Mouse (Mus musculus) heart, embryonic 16.5 days (tissue): ENCODE data around the gene Ifitm1. TPM values are rescaled to one million over a fixed set of nuclear protein-coding genes. Genes with fewer than 3 reads are reported as not detected.

Experiments used
- ATAC-seq: fragments of 200-750 bp; cut with Nextera tagmentation; replicated peaks from 2 replicates; pipeline ENCODE4 v1.8.0; 2017; ENCODE audit warnings: moderate number of reproducible peaks; ENCODE audit not compliant: insufficient read depth, low FRiP score; ENCODE audit errors: extremely low read depth
- H3K27ac ChIP-seq: fragments of 300-500 bp; sonication (generic); 2 replicates; pipeline ENCODE4 v1.5.1; 2014; ENCODE audit warnings: mild to moderate bottlenecking, low read length, control low read depth, moderate library complexity
- H3K27me3 ChIP-seq: fragments of 300-500 bp; sonication (generic); 2 replicates; pipeline ENCODE4 v1.6.1; 2014; ENCODE audit warnings: low read length, mixed read lengths; ENCODE audit not compliant: control insufficient read depth, insufficient read depth
- H3K36me3 ChIP-seq: fragments of 300-500 bp; sonication (generic); 2 replicates; pipeline ENCODE4 v1.6.1; 2014; ENCODE audit not compliant: control insufficient read depth, insufficient read depth
- H3K4me1 ChIP-seq: fragments of 300-500 bp; sonication (generic); 2 replicates; pipeline ENCODE4 v1.6.1; 2014; ENCODE audit warnings: low read length, mixed read lengths; ENCODE audit not compliant: control insufficient read depth, insufficient read depth
- H3K4me2 ChIP-seq: fragments of 300-500 bp; sonication (generic); 2 replicates; pipeline ENCODE4 v1.6.1; 2014; ENCODE audit warnings: low read depth, mild to moderate bottlenecking, control low read depth, low read length
- H3K4me3 ChIP-seq: fragments of 300-500 bp; sonication (generic); 2 replicates; pipeline ENCODE4 v1.5.1; 2014; ENCODE audit warnings: mild to moderate bottlenecking, control low read depth, low read length
- H3K9ac ChIP-seq: fragments of 300-500 bp; sonication (generic); 2 replicates; pipeline ENCODE4 v1.6.1; 2014; ENCODE audit warnings: low read length, control low read depth
- H3K9me3 ChIP-seq: fragments of 300-500 bp; sonication (generic); replicated peaks from 2 replicates; pipeline ENCODE4 v1.6.1; 2016; ENCODE audit warnings: low read length; ENCODE audit not compliant: control insufficient read depth
- WGBS: fragments of 180-500 bp; shearing (Covaris S2); extraction: QIAGEN DNeasy Blood & Tissue Kit; methylation state at CpG from one replicate; pipeline ENCODE4 v1.1.7; 2014; 5-methylcytosine and 5-hydroxymethylcytosine counted together
- polyA plus RNA-seq: library from polyadenylated mRNA; unstranded; fragments of >200 nt; fragmentation: Nextera tagmentation; extraction: Ambion mirVana; gene quantifications from 2 replicates; pipeline ENCODE4 v1.2.1, GENCODE M21; 2015

Ifitm1 gene
- polyA plus RNA-seq, 1 experiment from 2014 or later = 34.8 TPM

- no peak for ATAC-seq
- peak overlapping the region; percentile 81 for H3K9ac ChIP-seq
- WGBS = 55% methylated on average over 15 of the region's 15 CpGs
- peak overlapping the region; percentile 69 for H3K27ac ChIP-seq
- H3K4me1 ChIP-seq = peaks cover 32% of the 10 kb centered on the region
- H3K36me3 ChIP-seq = no peaks in the 10 kb centered on the region
- H3K9me3 ChIP-seq = no peaks in the 10 kb centered on the region
- H3K27me3 ChIP-seq = peaks cover 3% of the 10 kb centered on the region
- peak overlapping the region; percentile 82 for H3K4me2 ChIP-seq
- peak overlapping the region; percentile 69 for H3K4me3 ChIP-seq
Observed at GRCm38 (mm10) chr7:140953800-140954732, 13.0 kb upstream of the Ifitm1 start.

GRCm38 (mm10) chr7:140954733-140955071 is 12.3 kb upstream of the Ifitm1 start:
- ATAC-seq = no peak
- Histone ChIP-seq H3K36me3 (no peaks in the 10 kb centered on the region), H3K4me2 (peak overlapping the region; percentile 82), H3K27ac (peak overlapping the region; percentile 86), H3K4me3 (peak overlapping the region; percentile 69), H3K4me1 (peaks cover 32% of the 10 kb centered on the region), H3K9ac (peak overlapping the region; percentile 81), H3K9me3 (no peaks in the 10 kb centered on the region), H3K27me3 (peaks cover 3% of the 10 kb centered on the region)
- WGBS = 7% methylated on average over 9 of the region's 9 CpGs

- Histone ChIP-seq H3K9ac (peak overlapping the region; percentile 81), H3K4me3 (peak overlapping the region; percentile 69), H3K27me3 (peaks cover 3% of the 10 kb centered on the region), H3K4me2 (peak overlapping the region; percentile 82), H3K9me3 (no peaks in the 10 kb centered on the region), H3K27ac (peak overlapping the region; percentile 86), H3K36me3 (no peaks in the 10 kb centered on the region), H3K4me1 (peaks cover 30% of the 10 kb centered on the region)
- WGBS = 2% methylated on average over 17 of the region's 17 CpGs
- ATAC-seq = no peak
Observed at GRCm38 (mm10) chr7:140955342-140955741, 11.7 kb upstream of the Ifitm1 start.

GRCm38 (mm10) chr7:140955758-140956555 is 11.1 kb upstream of the Ifitm1 start, which contains the start of the genes Gm45717 and Ifitm2:
Gm45717 (minus strand) TSS chr7:140955937.
Ifitm2 (minus strand) TSS chr7:140955987.
- no peaks in the 10 kb centered on the region for H3K9me3 ChIP-seq
- H3K9ac ChIP-seq = peak within 1 kb of the TSS; percentile 81
- ATAC-seq = peak; percentile 81
- peaks cover 3% of the 10 kb centered on the region for H3K27me3 ChIP-seq
- peak within 1 kb of the TSS; percentile 69 for H3K4me3 ChIP-seq
- peak within 1 kb of the TSS; percentile 82 for H3K4me2 ChIP-seq
- H3K4me1 ChIP-seq = peaks cover 24% of the 10 kb centered on the region
- no peaks in the 10 kb centered on the region for H3K36me3 ChIP-seq
- 8% methylated on average over 11 of the region's 11 CpGs for WGBS
- peak within 1 kb of the TSS; percentile 86 for H3K27ac ChIP-seq

- peak overlapping the region; percentile 86 for H3K27ac ChIP-seq
- H3K9me3 ChIP-seq = no peaks in the 10 kb centered on the region
- ATAC-seq = no peak
- H3K27me3 ChIP-seq = peaks cover 3% of the 10 kb centered on the region
- H3K4me3 ChIP-seq = no peak overlapping the region
- no peak overlapping the region; the same call in 1 of the 2 replicates for H3K9ac ChIP-seq
- H3K4me1 ChIP-seq = peaks cover 20% of the 10 kb centered on the region
- H3K36me3 ChIP-seq = no peaks in the 10 kb centered on the region
- peak overlapping the region; percentile 82 for H3K4me2 ChIP-seq
- 40% methylated on average over 6 of the region's 6 CpGs for WGBS
Observed at GRCm38 (mm10) chr7:140956556-140956869, 10.5 kb upstream of the Ifitm1 start.

- H3K4me2 ChIP-seq = no peak overlapping the region
- no peak for ATAC-seq
- peaks cover 3% of the 10 kb centered on the region for H3K27me3 ChIP-seq
- H3K27ac ChIP-seq = no peak overlapping the region
- H3K36me3 ChIP-seq = no peaks in the 10 kb centered on the region
- WGBS = 16% methylated on average over 9 of the region's 9 CpGs
- no peak overlapping the region for H3K4me3 ChIP-seq
- peaks cover 12% of the 10 kb centered on the region for H3K4me1 ChIP-seq
- no peaks in the 10 kb centered on the region for H3K9me3 ChIP-seq
- peak overlapping the region; percentile 29; the same call in 1 of the 2 replicates for H3K9ac ChIP-seq
Observed at GRCm38 (mm10) chr7:140959181-140959901, 7.7 kb upstream of the Ifitm1 start.

- no peaks in the 10 kb centered on the region for H3K9me3 ChIP-seq
- H3K27ac ChIP-seq = no peak overlapping the region
- no peak for ATAC-seq
- H3K9ac ChIP-seq = no peak overlapping the region
- no peak overlapping the region for H3K4me2 ChIP-seq
- WGBS = 76% methylated on average over 5 of the region's 5 CpGs
- peaks cover 10% of the 10 kb centered on the region for H3K4me1 ChIP-seq
- no peak overlapping the region for H3K4me3 ChIP-seq
- no peaks in the 10 kb centered on the region for H3K36me3 ChIP-seq
- H3K27me3 ChIP-seq = peaks cover 3% of the 10 kb centered on the region
Observed at GRCm38 (mm10) chr7:140960026-140960425, 7.0 kb upstream of the Ifitm1 start.

- Histone ChIP-seq H3K4me3 (no peak overlapping the region), H3K27ac (no peak overlapping the region), H3K4me2 (no peak overlapping the region), H3K27me3 (peaks cover 3% of the 10 kb centered on the region), H3K9me3 (no peaks in the 10 kb centered on the region), H3K9ac (no peak overlapping the region), H3K36me3 (no peaks in the 10 kb centered on the region), H3K4me1 (peaks cover 5% of the 10 kb centered on the region)
- no peak for ATAC-seq
- WGBS = 77% methylated on average over 2 of the region's 2 CpGs
Observed at GRCm38 (mm10) chr7:140961416-140961815, 5.6 kb upstream of the Ifitm1 start.
